Mouse (Mus musculus): Measurements from ENCODE around the gene Elfn1. TPM values are rescaled to one million over a fixed set of nuclear protein-coding genes. Genes with fewer than 3 reads are reported as not detected.

The Elfn1 gene
- total and polyA plus RNA-seq, 2 experiments from 2014 or later: 3.3 to 45.1 TPM

- H3K4me1 ChIP-seq (ENCODE audit: insufficient read depth, low read length): peaks cover 11% of the 10 kb centered on the region; the same call in 1 of the 2 replicates
- no peak overlapping the region for H3K4me3 ChIP-seq (ENCODE audit: low read length)
- no peak overlapping the region for H3K9ac ChIP-seq (replicated peaks; ENCODE audit: low read length)
- no peaks in the 10 kb centered on the region for H3K9me3 ChIP-seq (ENCODE audit: low read length)
- H3K27me3 ChIP-seq (ENCODE audit: insufficient read depth, low read length): no peaks in the 10 kb centered on the region
- 3% methylated on average over 12 of the region's 12 CpGs for WGBS
- DNase-seq (ENCODE audit: low spot score) (peak; percentile 38), ATAC-seq (0 out of 2 replicates have a peak, but pooled peaks have one; percentile 13)
- H3K27ac ChIP-seq: peak overlapping the region; percentile 42; the same call in 1 of the 2 replicates
- no peaks in the 10 kb centered on the region for H3K36me3 ChIP-seq (ENCODE audit: insufficient read depth, low read length)
- no peak overlapping the region for H3K4me2 ChIP-seq (ENCODE audit: low read depth, low read length)
- TF ChIP-seq CTCF (IDR thresholded peaks at IDR 0.05; ENCODE audit: low read depth): no peak
Observed at GRCm38 (mm10) chr5:139930927-139931351, 23.2 kb downstream of the Elfn1 start.

GRCm38 (mm10) chr5:139931947-139932540 lies 24.3 kb downstream of the Elfn1 start:
- Histone ChIP-seq H3K9ac (replicated peaks; ENCODE audit: low read length) (no peak overlapping the region), H3K4me1 (ENCODE audit: insufficient read depth, low read length) (peaks cover 11% of the 10 kb centered on the region; the same call in 1 of the 2 replicates), H3K27ac (no peak overlapping the region), H3K27me3 (ENCODE audit: insufficient read depth, low read length) (no peaks in the 10 kb centered on the region), H3K4me2 (ENCODE audit: low read depth, low read length) (no peak overlapping the region), H3K9me3 (ENCODE audit: low read length) (no peaks in the 10 kb centered on the region), H3K36me3 (ENCODE audit: insufficient read depth, low read length) (no peaks in the 10 kb centered on the region), H3K4me3 (ENCODE audit: low read length) (no peak overlapping the region)
- TF ChIP-seq CTCF (IDR thresholded peaks at IDR 0.05; ENCODE audit: low read depth): 0 out of 2 replicates have a peak, but pooled peaks have one; percentile 26
- WGBS: 14% methylated on average over 15 of the region's 15 CpGs
- peak; percentile 69 for ATAC-seq
- peak; percentile 62 for DNase-seq (ENCODE audit: low spot score)

GRCm38 (mm10) chr5:139932595-139933271 lies 25.0 kb downstream of the Elfn1 start:
- peaks cover 11% of the 10 kb centered on the region; the same call in 1 of the 2 replicates for H3K4me1 ChIP-seq (ENCODE audit: insufficient read depth, low read length)
- H3K27ac ChIP-seq: no peak overlapping the region
- no peak overlapping the region for H3K9ac ChIP-seq (replicated peaks; ENCODE audit: low read length)
- 34% methylated on average over 13 of the region's 13 CpGs for WGBS
- H3K36me3 ChIP-seq (ENCODE audit: insufficient read depth, low read length): no peaks in the 10 kb centered on the region
- no peaks in the 10 kb centered on the region for H3K9me3 ChIP-seq (ENCODE audit: low read length)
- TF ChIP-seq CTCF (IDR thresholded peaks at IDR 0.05; ENCODE audit: low read depth): no peak
- peak; percentile 82 for ATAC-seq
- no peak overlapping the region for H3K4me2 ChIP-seq (ENCODE audit: low read depth, low read length)
- H3K4me3 ChIP-seq (ENCODE audit: low read length): no peak overlapping the region
- DNase-seq (ENCODE audit: low spot score): peak; percentile 92
- no peaks in the 10 kb centered on the region for H3K27me3 ChIP-seq (ENCODE audit: insufficient read depth, low read length)

- ATAC-seq (no peak), DNase-seq (ENCODE audit: low spot score) (peak; percentile 55)
- H3K36me3 ChIP-seq (ENCODE audit: insufficient read depth, low read length): no peaks in the 10 kb centered on the region
- 49% methylated on average over 7 of the region's 7 CpGs for WGBS
- H3K27ac ChIP-seq: no peak overlapping the region
- peaks cover 11% of the 10 kb centered on the region; the same call in 1 of the 2 replicates for H3K4me1 ChIP-seq (ENCODE audit: insufficient read depth, low read length)
- H3K4me3 ChIP-seq (ENCODE audit: low read length): no peak overlapping the region
- no peak overlapping the region for H3K9ac ChIP-seq (replicated peaks; ENCODE audit: low read length)
- no peak overlapping the region for H3K4me2 ChIP-seq (ENCODE audit: low read depth, low read length)
- no peaks in the 10 kb centered on the region for H3K9me3 ChIP-seq (ENCODE audit: low read length)
- peak; percentile 57 for TF ChIP-seq CTCF (IDR thresholded peaks at IDR 0.05; ENCODE audit: low read depth)
- H3K27me3 ChIP-seq (ENCODE audit: insufficient read depth, low read length): no peaks in the 10 kb centered on the region
Observed at GRCm38 (mm10) chr5:139933476-139933875, 25.7 kb downstream of the Elfn1 start.

GRCm38 (mm10) chr5:139936431-139936830 lies 28.7 kb downstream of the Elfn1 start:
- no peak overlapping the region for H3K4me2 ChIP-seq (ENCODE audit: low read depth, low read length)
- no peaks in the 10 kb centered on the region for H3K9me3 ChIP-seq (ENCODE audit: low read length)
- no peak for DNase-seq (ENCODE audit: low spot score)
- H3K9ac ChIP-seq (replicated peaks; ENCODE audit: low read length): no peak overlapping the region
- no peak overlapping the region for H3K4me3 ChIP-seq (ENCODE audit: low read length)
- no peak for ATAC-seq
- no peak for TF ChIP-seq CTCF (IDR thresholded peaks at IDR 0.05; ENCODE audit: low read depth)
- H3K36me3 ChIP-seq (ENCODE audit: insufficient read depth, low read length): no peaks in the 10 kb centered on the region
- no peaks in the 10 kb centered on the region for H3K27me3 ChIP-seq (ENCODE audit: insufficient read depth, low read length)
- 79% methylated on average over 13 of the region's 13 CpGs for WGBS
- peaks cover 11% of the 10 kb centered on the region; the same call in 1 of the 2 replicates for H3K4me1 ChIP-seq (ENCODE audit: insufficient read depth, low read length)
- no peak overlapping the region for H3K27ac ChIP-seq

- no peak for ATAC-seq
- Histone ChIP-seq H3K9me3 (ENCODE audit: low read length) (no peaks in the 10 kb centered on the region), H3K4me1 (ENCODE audit: insufficient read depth, low read length) (peaks cover 6% of the 10 kb centered on the region; the same call in 1 of the 2 replicates), H3K27me3 (ENCODE audit: insufficient read depth, low read length) (no peaks in the 10 kb centered on the region), H3K36me3 (ENCODE audit: insufficient read depth, low read length) (no peaks in the 10 kb centered on the region), H3K4me3 (ENCODE audit: low read length) (no peak overlapping the region), H3K4me2 (ENCODE audit: low read depth, low read length) (no peak overlapping the region), H3K27ac (no peak overlapping the region), H3K9ac (replicated peaks; ENCODE audit: low read length) (no peak overlapping the region)
- 23% methylated on average over 7 of the region's 7 CpGs for WGBS
- TF ChIP-seq CTCF (IDR thresholded peaks at IDR 0.05; ENCODE audit: low read depth): no peak
- no peak for DNase-seq (ENCODE audit: low spot score)
Observed at GRCm38 (mm10) chr5:139944697-139945096, 37.0 kb downstream of the Elfn1 start.
